Mouse (Mus musculus) ES-Bruce4 (cell line): Measurements from ENCODE around the gene Thap7.

Source experiments
- CTCF ChIP-seq: IDR thresholded peaks from one replicate; pipeline ENCODE4 v1.8.1; 2011; ENCODE audit warnings: low read depth, low read length
- EP300 ChIP-seq: IDR thresholded peaks from 2 replicates; pipeline ENCODE4 v1.6.1; 2011; ENCODE audit warnings: low read depth, low read length; ENCODE audit not compliant: insufficient read depth
- POLR2A ChIP-seq: IDR thresholded peaks from one replicate; pipeline ENCODE4 v1.8.1; 2011; ENCODE audit warnings: low read length; ENCODE audit not compliant: insufficient read depth

DNA sequence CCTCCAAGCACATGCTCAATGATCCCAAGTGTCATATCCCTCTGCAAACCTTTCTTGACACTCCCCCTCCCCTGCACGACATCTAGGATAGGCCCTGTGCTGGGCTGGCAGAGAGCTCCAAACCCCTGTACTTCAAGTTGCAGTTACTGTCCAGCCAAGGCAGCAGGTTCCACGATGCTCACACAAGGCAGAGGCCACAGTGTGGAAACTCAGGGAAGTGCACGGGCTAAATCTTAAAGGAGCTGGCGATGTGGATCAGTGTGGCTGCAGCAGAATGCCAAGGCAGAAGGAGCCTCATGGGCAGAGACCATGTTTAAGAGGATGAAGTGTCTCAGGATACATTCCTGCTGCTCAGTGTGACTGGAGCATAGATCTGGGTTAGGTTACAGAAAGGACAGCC, 35.2 kb upstream of the Thap7 start:
- TF ChIP-seq POLR2A = no peak
- TF ChIP-seq CTCF = no peak
- no peak for TF ChIP-seq EP300
